Mouse (Mus musculus) urinary bladder, postnatal 36 days (tissue): ENCODE results near the gene Tyms.

Source experiments
- DNase-seq, 2 experiments: peaks; one replicate each; pipeline ENCODE4 v3.0.0; 2022; ENCODE audit warnings: low spot score in 2 of 2, mixed read lengths in 1 of 2

Tyms gene

GRCm38 (mm10) chr5:30072825-30073821 lies at the start of gene Tyms:
TSS of gene Tyms (minus strand) at chr5:30073617.
- peak; percentile 67 to 81 for DNase-seq

GRCm38 (mm10) chr5:30122481-30122880 lies 49.1 kb upstream of the Tyms start:
- no peak for DNase-seq

GRCm38 (mm10) chr5:30120106-30120505 lies 46.7 kb upstream of the Tyms start:
- DNase-seq: no peak

- DNase-seq: no peak
These were observed 45.7 kb upstream of the Tyms start for GRCm38 (mm10) chr5:30119163-30119562.

GRCm38 (mm10) chr5:30118018-30118417 lies 44.6 kb upstream of the Tyms start:
- no peak for DNase-seq

DNA sequence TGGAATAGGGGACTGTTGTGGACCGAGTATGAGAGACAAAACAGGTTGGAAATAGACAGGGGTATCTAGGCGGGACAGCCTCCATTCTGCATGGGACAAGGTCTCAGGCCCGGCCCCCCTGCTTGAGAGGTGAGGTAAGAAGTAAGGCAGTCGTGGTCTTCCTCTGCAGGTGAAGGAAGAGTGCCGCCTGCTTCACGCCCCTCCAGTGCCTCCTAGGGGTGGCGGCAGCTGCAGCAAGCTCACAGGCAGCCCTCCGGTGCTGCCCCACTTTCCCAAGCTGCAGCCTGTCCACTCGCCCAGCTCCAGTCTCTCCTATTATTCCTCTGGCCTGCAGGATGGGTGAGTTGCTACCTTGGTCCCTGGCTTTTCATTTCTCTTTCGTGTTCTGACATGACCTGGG lies 42.3 kb upstream of the Tyms start:
- DNase-seq: no peak

DNA sequence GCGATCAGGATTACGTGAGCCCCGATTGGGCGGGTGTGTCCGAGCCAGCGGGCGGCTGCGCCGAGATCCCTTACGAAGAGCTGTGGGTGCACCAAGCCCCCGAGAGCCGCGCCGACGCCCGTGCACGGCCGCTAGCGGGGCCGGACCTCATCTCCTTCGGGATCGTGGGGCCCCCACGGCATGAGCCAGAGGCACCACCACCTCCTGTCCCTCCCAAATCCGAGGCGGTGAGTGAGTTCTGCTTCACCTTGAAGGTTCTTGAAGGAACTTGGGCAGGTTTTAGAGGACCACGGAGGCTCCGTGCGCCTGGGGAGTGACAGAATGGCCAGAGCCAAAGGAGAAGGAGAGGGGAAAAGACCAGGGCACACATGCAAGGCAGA lies 41.3 kb upstream of the Tyms start:
- no peak for DNase-seq

DNA sequence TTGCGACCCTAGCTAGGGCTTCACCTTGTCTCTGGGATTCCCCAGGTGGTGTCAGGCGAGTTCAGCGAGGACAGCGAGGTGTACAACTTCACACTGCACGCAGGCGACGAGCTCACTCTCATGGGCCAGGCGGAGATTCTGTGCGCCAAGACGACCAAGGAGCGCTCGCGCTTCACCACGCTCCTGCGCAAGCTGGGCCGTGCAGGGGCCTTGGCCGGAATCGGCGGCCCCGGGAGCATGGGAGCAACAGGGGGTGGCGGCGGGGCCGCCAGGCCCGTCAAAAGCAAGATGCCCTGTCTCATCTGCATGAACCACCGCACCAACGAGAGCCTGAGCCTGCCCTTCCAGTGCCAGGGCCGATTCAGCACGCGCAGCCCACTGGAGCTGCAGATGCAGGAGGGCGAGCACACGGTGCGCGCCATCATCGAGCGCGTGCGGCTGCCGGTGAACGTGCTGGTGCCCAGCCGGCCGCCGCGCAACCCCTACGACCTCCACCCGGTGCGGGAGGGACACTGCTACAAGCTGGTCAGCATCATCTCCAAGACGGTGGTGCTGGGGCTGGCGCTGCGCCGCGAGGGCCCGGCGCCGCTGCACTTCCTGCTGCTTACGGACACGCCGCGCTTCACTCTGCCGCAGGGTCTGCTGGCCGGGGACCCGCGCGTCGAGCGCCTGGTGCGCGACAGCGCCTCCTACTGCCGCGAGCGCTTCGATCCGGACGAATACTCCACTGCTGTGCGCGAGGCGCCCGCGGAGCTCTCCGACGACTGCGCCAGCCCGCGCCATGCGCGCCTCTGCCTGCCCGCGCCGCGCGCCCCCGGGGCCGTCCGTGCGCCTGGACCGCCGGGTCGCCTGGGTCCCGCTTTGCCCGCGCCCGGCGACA lies 40.7 kb upstream of the Tyms start:
- peak in 1 of 2 experiments; percentile 28 for DNase-seq

DNA sequence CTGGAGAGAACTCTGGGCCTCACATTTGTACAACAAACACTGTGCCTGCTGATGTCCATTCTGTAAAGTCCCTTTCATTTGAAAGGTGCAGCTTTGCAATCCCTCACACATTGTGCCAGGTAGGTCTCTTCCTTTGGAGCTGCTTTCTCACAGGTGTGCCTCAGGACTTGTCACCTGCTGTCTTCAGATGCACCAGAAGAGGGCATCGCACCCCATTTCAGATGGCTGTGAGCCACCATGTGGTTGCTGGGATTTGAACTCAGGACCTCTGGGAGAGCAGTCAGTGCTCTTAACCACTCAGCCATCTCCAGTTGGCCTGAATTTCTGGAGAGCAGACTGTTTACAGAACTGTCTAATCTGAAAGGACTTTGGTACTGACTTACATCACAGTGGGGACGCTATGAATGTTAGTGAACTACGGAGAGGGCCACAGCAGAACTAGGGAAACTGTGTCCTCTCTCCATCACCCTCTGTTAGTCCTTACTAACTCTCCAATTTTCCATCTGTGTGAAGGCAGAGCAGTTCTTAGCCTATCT lies 39.2 kb upstream of the Tyms start:
- DNase-seq: no peak

GRCm38 (mm10) chr5:30111771-30112170 lies 38.4 kb upstream of the Tyms start:
- DNase-seq: no peak

DNA sequence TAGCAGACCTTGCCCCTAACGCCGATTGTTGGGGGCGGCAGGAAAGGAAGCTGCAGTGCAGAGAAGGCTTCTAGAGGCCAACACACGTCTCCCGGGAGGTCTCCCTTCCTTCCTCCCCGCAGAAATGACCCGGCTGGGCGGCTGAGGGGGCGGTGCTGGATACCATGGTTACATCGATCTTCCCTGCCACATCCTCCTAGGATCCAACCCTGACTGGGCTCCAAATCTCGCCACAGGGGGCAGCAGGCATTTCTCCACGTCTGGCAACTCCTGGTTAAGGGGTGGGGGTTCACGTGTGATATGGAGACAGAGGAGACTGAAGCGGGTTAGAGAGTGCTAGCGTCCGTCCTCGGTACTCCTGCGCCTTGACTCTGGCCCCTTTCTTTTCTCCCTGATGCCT lies 37.7 kb upstream of the Tyms start:
- DNase-seq: no peak

- no peak for DNase-seq
These were observed 37.1 kb upstream of the Tyms start for GRCm38 (mm10) chr5:30110371-30111060.

GRCm38 (mm10) chr5:30109899-30110298 lies 36.5 kb upstream of the Tyms start:
- DNase-seq: no peak

- DNase-seq: no peak
These were observed 34.8 kb upstream of the Tyms start for GRCm38 (mm10) chr5:30108233-30108632.

- DNase-seq: no peak
These were observed 34.2 kb upstream of the Tyms start for GRCm38 (mm10) chr5:30107611-30108041.

DNA sequence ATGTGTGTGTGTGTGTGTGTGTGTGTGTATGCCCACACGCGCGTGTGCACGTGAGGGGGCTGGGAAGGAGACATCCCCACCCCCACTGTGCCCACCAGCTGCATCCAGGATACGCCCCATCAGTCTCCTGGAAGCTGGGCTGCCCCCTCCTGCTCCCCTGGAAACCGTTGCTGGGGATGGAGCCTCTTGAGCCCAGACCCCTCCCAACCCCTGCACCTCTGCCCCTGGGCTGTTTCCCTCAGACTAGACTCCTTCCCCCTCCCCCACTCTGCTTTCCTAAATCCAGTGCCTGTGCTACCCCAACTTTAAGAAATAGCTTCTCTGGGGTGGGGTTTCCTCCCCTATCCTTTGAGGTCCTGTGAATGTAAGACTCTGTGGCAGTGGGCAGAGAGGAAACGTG lies 33.8 kb upstream of the Tyms start:
- DNase-seq: no peak

GRCm38 (mm10) chr5:30106756-30107155 lies 33.3 kb upstream of the Tyms start:
- no peak for DNase-seq

- DNase-seq: no peak
These were observed 32.4 kb upstream of the Tyms start, which contains the start of gene 3110082J24Rik for GRCm38 (mm10) chr5:30105668-30106300. TSS of gene 3110082J24Rik (minus strand) at chr5:30106086.

- no peak for DNase-seq
These were observed 31.6 kb upstream of the Tyms start, which contains the start of gene Garem2 for GRCm38 (mm10) chr5:30104841-30105667. TSS of gene Garem2 (plus strand) at chr5:30105161.

GRCm38 (mm10) chr5:30104339-30104738 lies 30.9 kb upstream of the Tyms start:
- peak in 1 of 2 experiments; percentile 42 for DNase-seq
